Mouse (Mus musculus): ENCODE results near the gene Il12rb1.
A peak's percentile ranks its signal among the peaks of the same experiment; 100 is the strongest.

Gene Il12rb1

DNA sequence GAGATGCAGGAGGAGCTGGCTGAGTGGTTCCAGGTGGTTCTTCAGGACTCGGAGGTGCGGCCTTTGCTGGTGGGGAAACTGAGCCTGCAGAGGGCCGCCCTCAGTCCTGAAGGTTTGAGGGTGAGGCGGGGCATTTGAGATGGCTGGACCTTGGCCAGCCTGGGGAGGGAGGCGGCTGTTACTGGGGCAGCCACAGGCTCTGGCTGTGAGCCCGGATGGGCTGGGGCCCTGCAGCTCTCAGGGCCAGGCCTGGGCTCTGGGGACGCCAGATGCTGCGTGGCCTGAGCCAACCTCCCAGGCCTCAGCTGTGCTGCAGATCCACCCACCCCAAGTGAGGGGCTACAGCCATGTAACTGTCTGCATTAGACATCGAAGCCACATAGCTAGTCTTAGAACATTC, 34.4 kb upstream of the Il12rb1 start:
- no peak for DNase-seq (ENCODE audit: low read depth)

- DNase-seq (ENCODE audit: low read depth): no peak
Observed at GRCm38 (mm10) chr8:70774740-70775139, 33.5 kb upstream of the Il12rb1 start.

DNA sequence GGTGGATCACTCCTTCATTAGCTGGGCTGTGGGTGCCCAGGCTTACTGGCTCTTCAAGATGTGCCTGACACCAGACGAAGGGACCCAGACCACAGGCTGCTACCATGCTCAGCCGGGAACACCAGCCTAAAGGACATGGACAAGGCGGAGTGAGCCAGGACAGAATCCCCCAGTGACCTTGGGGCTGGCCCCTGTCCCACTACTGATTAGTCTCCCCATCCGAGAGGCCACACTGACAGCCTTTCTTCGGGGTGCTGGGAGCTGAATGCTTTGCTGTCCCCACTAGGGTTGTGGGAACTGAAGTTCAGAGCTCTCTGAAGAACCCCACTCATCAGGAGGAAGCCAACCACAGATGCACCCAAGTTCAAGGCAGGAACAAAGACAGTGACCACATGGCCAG, 33.0 kb upstream of the Il12rb1 start:
- DNase-seq (ENCODE audit: low read depth): no peak

- no peak for DNase-seq (ENCODE audit: low read depth)
Observed at GRCm38 (mm10) chr8:70775851-70776495, 32.3 kb upstream of the Il12rb1 start.

GRCm38 (mm10) chr8:70776496-70777444, 31.5 kb upstream of the Il12rb1 start, which contains the start of gene Pik3r2:
Gene Pik3r2, minus strand, starts transcription at chr8:70776713.
- DNase-seq (ENCODE audit: low read depth): peak; percentile 94

GRCm38 (mm10) chr8:70780093-70780492, 28.2 kb upstream of the Il12rb1 start:
- no peak for DNase-seq (ENCODE audit: low read depth)

GRCm38 (mm10) chr8:70786291-70787050, 21.8 kb upstream of the Il12rb1 start:
- DNase-seq (ENCODE audit: low read depth): no peak

GRCm38 (mm10) chr8:70787051-70787445, 21.2 kb upstream of the Il12rb1 start:
- DNase-seq (ENCODE audit: low read depth): no peak

DNA sequence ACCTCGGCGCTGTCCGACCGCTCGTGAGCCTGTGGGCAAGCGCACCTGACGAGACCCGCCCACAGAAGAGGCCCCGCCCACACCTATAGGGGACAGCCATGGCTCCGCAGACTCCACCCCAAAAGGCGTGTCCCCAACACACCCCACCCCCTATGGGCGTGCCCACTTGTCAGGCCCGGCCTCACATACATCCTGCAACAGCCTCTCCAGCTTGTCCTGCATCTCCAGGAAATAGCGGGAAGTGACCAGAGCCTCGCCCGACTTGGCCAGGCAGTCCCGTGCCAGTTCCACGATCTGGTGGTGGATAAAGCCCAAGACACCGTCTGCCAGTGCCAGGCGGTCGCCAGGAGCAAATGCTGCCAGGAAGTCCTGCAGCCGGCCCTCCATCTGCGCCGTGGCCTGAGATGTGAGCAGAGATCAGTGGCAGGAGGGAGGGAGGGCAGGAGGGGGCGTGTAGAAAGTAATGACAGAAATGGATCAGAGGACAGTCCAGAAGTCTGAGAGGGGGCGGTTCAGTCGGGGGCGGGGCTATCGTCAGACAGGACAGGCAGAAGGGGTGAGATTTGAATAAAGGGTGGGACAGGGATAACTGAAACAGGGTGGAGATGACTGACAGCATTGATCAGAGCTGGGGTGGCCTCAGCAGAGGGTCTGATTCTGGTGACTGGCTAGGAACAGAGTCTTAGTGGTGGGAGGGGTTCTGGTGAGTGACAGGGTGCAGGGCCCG, 20.1 kb upstream of the Il12rb1 start:
- no peak for DNase-seq (ENCODE audit: low read depth)

DNA sequence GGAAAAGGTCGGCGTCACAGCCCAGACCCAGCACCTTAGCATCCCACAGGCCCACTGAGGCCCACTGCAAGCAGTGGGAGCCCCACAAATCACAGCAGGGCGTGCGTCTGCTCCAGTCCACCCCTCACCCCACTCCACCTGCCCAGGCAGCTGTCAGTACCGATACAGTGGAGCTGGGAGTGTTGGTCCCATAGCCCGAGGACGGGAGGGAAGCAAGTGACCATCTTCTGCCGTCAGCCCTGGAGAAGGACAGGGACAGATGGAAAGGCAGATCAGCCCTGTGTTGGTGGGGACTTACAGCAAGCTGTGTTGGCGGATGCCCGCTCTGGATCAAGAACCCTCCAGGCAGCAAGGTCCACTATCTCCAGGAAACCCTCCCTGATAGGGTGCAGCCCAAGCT, 19.2 kb upstream of the Il12rb1 start:
- no peak for DNase-seq (ENCODE audit: low read depth)

DNA sequence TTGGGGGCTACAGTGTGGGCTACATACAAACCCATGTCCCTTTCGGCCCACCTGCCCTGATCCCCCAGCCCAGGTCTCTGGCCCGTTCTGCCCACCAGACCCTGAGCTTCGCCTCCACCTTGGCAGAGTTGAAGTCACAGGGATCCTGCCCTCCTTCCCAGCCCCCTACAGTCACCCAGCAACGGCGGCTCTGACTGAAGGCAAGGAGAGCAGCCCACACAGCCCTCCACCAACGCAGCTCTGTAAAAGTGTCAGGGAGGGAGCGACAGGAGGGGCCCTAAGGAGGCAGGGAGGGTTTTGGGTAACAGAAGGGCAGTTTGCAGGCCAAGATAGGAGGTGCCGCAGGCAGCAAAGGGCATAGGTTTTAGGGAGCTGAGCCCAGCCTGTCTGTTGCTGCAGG, 17.4 kb upstream of the Il12rb1 start:
- DNase-seq (ENCODE audit: low read depth): no peak

DNA sequence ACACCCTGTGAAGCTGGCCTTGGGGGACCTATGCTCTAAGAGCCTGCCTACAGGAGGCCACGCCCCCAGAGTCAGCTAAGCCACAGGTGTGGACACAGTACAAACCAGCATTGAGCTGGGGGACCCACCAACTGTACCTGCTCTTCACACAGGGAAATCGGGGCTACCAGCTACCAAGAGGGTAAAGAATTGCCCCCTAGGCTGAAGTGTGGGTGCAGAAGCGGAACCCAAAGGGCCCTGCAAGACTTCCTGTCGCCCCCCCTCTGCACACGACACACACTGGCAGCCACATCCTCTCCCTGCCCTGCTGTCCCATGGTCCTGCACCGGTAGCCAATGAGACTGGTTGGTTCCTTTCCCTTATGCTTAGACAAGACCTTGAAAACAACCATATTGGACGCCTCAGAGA, 17.0 kb upstream of the Il12rb1 start:
- DNase-seq (ENCODE audit: low read depth): no peak

DNA sequence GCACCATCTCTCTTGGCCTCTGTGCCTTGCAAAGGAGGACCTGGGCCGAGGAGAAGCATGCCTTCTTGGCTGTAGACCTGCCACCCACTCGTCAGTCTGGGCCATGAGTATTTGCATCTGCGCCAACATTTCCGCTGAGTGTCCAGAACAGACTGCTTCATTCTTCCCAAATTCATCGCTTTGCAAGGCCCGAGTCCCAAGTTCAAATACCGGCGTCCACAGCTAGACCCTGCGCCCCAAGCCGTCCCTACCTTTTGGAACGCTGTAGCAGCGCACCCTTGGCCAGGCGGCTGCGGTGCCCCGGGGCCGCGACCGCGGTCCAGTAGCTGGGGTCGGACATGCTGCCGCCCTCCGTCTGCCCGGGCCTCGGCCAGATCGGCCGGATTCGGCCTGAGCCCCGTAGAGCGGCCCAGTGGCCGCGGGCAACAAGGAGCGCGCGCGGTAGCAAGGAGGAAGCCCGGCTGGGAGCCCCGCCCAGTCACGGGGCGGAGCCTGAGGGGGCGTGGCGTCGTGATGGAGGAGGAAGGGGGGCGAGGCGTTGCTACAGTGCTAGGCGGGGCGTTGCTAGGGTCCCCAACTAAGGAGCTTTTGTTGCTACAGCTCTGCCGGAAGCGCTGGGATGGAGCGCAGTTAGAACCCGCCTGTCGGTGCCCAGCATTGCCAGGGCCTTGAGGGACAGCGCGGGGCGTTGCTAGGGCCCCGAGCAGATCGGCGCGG, 16.1 kb upstream of the Il12rb1 start:
- peak; percentile 95 for DNase-seq (ENCODE audit: low read depth)

DNA sequence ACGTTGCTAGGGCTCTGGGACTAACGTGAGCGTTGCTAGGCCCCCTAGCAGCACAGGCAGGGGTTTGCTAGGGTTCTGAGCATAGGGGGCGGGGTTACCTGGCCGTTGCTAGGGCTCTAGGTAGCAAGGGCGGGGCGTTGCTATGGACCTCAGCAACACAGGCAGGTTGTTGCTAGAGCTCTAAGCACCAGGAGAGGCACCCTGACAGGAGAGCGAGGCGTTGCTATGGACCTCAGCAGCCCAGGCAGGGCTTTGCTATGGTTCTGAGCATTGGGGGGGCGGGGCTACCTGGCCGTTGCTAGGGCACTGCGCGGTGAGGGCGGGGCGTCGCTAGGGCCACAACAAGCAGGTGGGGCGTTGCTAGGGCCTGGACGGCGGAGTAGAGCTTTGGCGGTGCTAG, 15.5 kb upstream of the Il12rb1 start:
- peak; percentile 49 for DNase-seq (ENCODE audit: low read depth)

- DNase-seq (ENCODE audit: low read depth): no peak
Observed at GRCm38 (mm10) chr8:70794215-70794614, 14.0 kb upstream of the Il12rb1 start.

DNA sequence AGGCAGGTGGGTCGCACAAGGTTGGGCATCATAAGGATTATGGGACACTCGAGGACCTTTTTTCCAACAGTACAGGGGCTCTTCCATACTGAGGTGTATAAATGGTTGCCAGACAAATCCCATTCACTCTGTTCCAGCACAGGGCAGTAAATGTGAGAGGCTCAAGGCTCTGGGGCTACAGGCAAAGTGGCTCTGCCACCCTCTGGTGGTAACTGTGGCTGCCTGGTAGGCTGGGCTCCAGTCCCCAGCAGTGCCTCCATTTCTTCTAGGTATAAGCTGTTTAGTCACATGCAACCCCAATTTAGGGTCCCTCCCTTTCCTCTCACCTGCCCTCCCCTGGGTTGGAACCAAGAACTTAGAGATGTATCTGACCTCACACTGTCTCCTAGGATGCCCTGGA, 12.9 kb upstream of the Il12rb1 start:
- no peak for DNase-seq (ENCODE audit: low read depth)

DNA sequence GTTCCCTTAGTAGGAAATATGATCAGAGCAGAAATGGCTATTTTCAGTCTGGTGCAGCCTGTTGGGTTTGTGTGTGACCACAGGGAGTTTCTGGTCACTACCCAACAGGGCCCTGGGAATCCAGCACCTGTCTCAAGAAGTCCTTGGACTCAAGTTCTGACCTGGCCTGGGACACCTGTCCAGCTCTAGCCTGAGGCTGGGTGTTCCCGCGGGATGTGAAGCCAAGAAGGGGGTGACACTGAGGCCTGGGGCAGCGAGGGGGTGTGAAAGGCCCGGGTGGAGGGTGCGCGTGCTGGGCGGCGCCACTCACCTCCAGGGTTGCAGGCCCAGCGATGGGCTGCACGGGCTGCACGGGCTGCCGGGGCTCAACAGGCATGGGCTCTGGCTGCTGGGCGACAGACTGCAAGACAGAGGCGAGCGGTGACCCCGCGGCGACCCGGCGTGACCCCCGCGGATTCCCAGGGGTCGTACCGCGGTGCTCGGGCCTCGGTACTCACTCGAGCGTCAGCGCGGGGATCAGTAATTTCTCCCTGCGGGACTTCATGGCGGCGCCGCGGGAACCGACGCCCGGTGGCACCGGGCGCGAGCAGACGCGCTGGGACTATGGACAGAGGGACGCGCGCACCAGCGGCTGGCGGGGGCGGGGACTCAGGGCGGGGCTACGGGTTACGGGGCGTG, 11.7 kb upstream of the Il12rb1 start:
- no peak for DNase-seq (ENCODE audit: low read depth)

GRCm38 (mm10) chr8:70797081-70798070, 10.9 kb upstream of the Il12rb1 start:
- DNase-seq (ENCODE audit: low read depth): peak; percentile 85

- no peak for DNase-seq (ENCODE audit: low read depth)
Observed at GRCm38 (mm10) chr8:70798281-70798680, 10.0 kb upstream of the Il12rb1 start.

Data from c-Kit-positive CD71-negative TER-119-negative erythroid progenitor cells, embryonic 14.5 days (primary cell).